Mouse (Mus musculus) embryonic facial prominence, embryonic 13.5 days (tissue): Measurements from ENCODE around the gene Uncx. TPM values are rescaled to one million over a fixed set of nuclear protein-coding genes. Genes with fewer than 3 reads are reported as not detected.

ENCODE experiments used
- ATAC-seq: fragments of 200-750 bp; cut with Nextera tagmentation; 2 replicates; pipeline ENCODE4 v1.8.0; 2017; ENCODE audit warnings: low read depth; ENCODE audit not compliant: insufficient number of reproducible peaks, insufficient read depth, low FRiP score, low TSS enrichment
- H3K27ac ChIP-seq: fragments of 300-500 bp; sonication (generic); 2 replicates; pipeline ENCODE4 v1.5.1; 2015; ENCODE audit warnings: moderate library complexity, mild to moderate bottlenecking, inconsistent platforms
- H3K27me3 ChIP-seq: fragments of 300-500 bp; sonication (generic); 2 replicates; pipeline ENCODE4 v1.6.1; 2015; ENCODE audit warnings: mild to moderate bottlenecking, inconsistent platforms
- H3K36me3 ChIP-seq: fragments of 300-500 bp; sonication (generic); 2 replicates; pipeline ENCODE4 v1.6.1; 2015; ENCODE audit warnings: mild to moderate bottlenecking, inconsistent platforms
- H3K4me1 ChIP-seq: fragments of 300-500 bp; sonication (generic); 2 replicates; pipeline ENCODE4 v1.6.1; 2015; ENCODE audit warnings: inconsistent platforms
- H3K4me2 ChIP-seq: fragments of 300-500 bp; sonication (generic); 2 replicates; pipeline ENCODE4 v1.6.1; 2015; ENCODE audit warnings: moderate library complexity, mild to moderate bottlenecking, inconsistent platforms
- H3K4me3 ChIP-seq: fragments of 300-500 bp; sonication (generic); 2 replicates; pipeline ENCODE4 v1.5.1; 2015; ENCODE audit warnings: mild to moderate bottlenecking, inconsistent platforms
- H3K9ac ChIP-seq: fragments of 300-500 bp; sonication (generic); 2 replicates; pipeline ENCODE4 v1.6.1; 2015; ENCODE audit warnings: mild to moderate bottlenecking, inconsistent platforms
- H3K9me3 ChIP-seq: fragments of 300-500 bp; sonication (generic); 2 replicates; pipeline ENCODE4 v1.6.1; 2016; ENCODE audit warnings: inconsistent platforms
- WGBS: fragments of 180-500 bp; shearing (Covaris S2); methylation state at CpG from one replicate; pipeline ENCODE4 v1.1.7; 2015; ENCODE audit warnings: mixed read lengths; 5-methylcytosine and 5-hydroxymethylcytosine counted together
- polyA plus RNA-seq: library from polyadenylated mRNA; unstranded; fragments of >200 nt; fragmentation: Nextera tagmentation; extraction: Ambion mirVana; gene quantifications from 2 replicates; pipeline ENCODE4 v1.2.1, GENCODE M21; 2015

The Uncx gene
- polyA plus RNA-seq, 1 experiment from 2014 or later = 2.3 TPM

DNA sequence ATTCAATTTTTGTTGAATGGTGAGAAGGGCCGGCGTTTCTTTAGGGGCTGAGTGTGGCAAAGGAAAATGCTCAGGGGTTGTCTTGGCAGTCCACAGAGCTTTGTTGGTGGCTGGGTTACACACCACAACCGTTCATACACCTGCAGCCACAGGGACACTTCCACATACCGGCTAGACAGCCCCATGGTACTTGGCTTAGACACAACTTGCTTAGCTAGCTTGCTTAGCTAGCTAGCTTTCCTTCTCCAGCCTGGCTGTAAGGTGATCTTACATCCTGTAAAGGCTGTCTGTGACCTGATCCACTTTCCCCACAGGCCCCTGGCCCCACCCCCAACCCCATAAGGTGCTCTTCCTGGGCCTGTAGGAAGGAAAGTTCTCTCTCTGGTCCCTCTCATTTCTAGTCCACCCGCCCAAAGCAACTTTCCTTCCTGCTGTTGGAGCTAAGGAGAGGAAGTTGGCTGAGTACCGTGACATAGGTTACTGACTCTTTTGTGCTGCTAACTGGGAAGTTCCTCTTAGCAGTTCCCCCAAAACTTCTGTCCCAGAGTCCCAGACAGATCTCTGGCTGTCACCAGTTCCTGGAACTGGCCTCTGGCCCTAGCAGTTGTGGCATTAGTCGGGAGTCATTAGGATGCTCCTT lies 12.3 kb downstream of the Uncx start:
- WGBS = 3% methylated on average over 7 of the region's 7 CpGs
- Histone ChIP-seq H3K27me3 (peaks cover 100% of the 10 kb centered on the region), H3K4me3 (no peak overlapping the region), H3K4me2 (no peak overlapping the region), H3K9me3 (no peaks in the 10 kb centered on the region), H3K4me1 (peaks cover 12% of the 10 kb centered on the region), H3K27ac (no peak overlapping the region), H3K36me3 (no peaks in the 10 kb centered on the region), H3K9ac (no peak overlapping the region)
- no peak for ATAC-seq

DNA sequence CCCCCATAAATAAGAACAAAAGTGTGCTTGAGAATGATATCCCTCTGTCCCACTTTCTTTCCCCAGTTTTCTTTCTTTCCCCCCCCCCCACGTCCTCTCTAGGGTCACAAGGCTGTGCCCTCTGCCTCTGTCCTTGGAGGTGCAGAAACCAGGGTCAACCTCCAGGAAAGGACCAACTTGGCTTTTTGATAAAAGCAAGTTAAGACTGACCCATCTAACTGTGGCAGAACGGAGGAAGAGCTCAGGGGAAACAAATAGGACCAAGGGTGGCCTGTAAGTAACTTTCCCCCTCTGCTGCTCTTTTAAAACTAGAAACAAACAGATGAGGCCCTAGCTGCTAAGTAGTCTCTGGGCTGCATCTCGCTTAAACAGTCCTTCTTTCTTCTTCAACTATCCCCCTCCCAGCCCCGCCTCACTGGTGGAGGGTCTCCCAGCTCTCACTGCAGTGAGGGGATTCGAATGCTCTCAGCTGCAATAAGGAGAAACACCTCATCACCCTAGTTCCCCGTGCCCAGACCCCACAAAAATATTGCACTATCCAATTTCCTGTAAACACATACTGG lies 12.9 kb downstream of the Uncx start:
- Histone ChIP-seq H3K4me2 (no peak overlapping the region), H3K27ac (no peak overlapping the region), H3K9ac (no peak overlapping the region), H3K9me3 (no peaks in the 10 kb centered on the region), H3K4me3 (no peak overlapping the region), H3K27me3 (peaks cover 100% of the 10 kb centered on the region), H3K36me3 (no peaks in the 10 kb centered on the region), H3K4me1 (peaks cover 12% of the 10 kb centered on the region)
- no peak for ATAC-seq
- 3% methylated on average over 6 of the region's 6 CpGs for WGBS

DNA sequence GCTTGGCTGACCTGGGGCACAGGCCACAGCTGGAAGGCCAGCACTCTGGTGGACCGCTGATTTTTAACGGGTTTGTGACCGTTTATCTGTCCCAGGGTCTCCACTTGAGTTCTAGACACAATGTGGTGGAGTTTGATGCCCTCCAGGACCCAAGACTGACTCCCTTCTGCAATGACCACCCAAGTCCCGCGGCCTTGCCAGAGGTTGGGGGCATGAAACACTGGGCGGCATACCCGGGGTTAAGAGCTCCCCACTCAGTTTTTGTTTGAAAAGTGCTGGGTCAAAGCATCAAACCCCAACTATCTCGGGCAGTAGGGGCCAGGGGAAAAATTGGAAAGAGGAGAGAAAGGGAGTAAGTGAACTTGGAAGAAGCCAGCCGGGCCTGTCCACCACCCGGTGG lies 13.8 kb downstream of the Uncx start:
- 0 out of 2 replicates have a peak overlapping the region, but pooled peaks have one; percentile 4 for H3K4me3 ChIP-seq
- H3K27ac ChIP-seq = no peak overlapping the region
- H3K4me1 ChIP-seq = peaks cover 12% of the 10 kb centered on the region
- peaks cover 100% of the 10 kb centered on the region for H3K27me3 ChIP-seq
- WGBS = 2% methylated on average over 10 of the region's 10 CpGs
- no peaks in the 10 kb centered on the region for H3K36me3 ChIP-seq
- no peak overlapping the region for H3K4me2 ChIP-seq
- no peaks in the 10 kb centered on the region for H3K9me3 ChIP-seq
- no peak overlapping the region for H3K9ac ChIP-seq
- no peak for ATAC-seq

DNA sequence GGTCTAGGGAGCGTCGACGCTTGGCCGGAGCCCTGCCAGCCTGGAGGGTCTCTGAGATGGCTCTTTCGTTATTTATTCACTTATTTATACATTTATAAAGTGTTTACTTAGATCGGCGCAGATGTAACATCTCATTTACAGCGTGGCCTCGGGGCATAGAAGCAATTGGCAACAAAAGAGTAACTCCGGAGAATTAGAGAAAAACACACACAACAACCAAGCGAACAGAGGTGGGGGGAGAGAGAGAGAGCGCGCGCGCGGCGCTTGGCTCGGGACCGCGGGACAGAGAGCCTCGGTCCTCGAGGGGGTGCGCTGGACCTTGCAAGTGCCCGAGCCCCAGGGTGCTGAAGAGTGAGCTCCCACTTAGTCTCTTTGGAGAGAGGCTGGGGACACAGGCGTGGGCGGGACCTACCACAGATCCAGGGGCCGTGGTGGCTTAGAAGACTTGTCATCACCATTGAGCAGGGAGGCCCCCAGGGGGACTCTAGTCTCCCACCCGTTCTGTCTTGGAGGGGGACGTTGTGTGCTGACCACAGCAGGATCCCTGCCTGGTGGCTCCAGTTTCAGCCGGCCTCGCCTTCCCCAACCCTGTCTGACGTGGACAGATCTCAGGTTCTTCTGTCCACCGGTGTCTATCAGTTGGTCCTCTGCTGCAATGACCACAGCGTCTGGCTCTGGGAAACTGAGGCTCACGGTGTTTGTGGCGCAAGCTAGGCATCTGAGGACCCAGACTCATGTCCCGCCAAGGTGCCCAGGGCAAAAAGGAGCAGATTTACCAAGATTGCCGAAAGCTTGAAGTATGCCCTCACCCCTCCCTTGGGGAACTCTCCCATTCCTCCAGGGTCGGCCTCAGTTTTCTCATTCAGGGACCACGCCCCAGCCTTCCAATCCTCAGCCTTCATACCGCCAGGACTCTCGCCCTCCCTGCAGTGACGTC lies 14.5 kb downstream of the Uncx start:
- no peak overlapping the region for H3K27ac ChIP-seq
- WGBS = under 1% methylated on average over 43 of the region's 43 CpGs

GRCm38 (mm10) chr5:139558468-139558804 lies 15.1 kb downstream of the Uncx start:
- H3K9ac ChIP-seq = no peak overlapping the region
- H3K4me2 ChIP-seq = peak overlapping the region; percentile 22; the same call in 1 of the 2 replicates
- peaks cover 12% of the 10 kb centered on the region for H3K4me1 ChIP-seq
- H3K36me3 ChIP-seq = no peaks in the 10 kb centered on the region
- no peak for ATAC-seq
- 0% methylated on average over 16 of the region's 16 CpGs for WGBS
- H3K27me3 ChIP-seq = peaks cover 100% of the 10 kb centered on the region
- H3K27ac ChIP-seq = no peak overlapping the region
- no peaks in the 10 kb centered on the region for H3K9me3 ChIP-seq
- H3K4me3 ChIP-seq = peak overlapping the region; percentile 14

More for the DNA sequence above, 14.5 kb downstream of the Uncx start:
- Histone ChIP-seq H3K4me3 (peak overlapping the region; percentile 14), H3K4me2 (peak overlapping the region; percentile 22), H3K9ac (no peak overlapping the region), H3K4me1 (peaks cover 12% of the 10 kb centered on the region), H3K9me3 (no peaks in the 10 kb centered on the region), H3K36me3 (no peaks in the 10 kb centered on the region), H3K27me3 (peaks cover 100% of the 10 kb centered on the region)
- ATAC-seq = no peak

- H3K27me3 ChIP-seq = peaks cover 100% of the 10 kb centered on the region
- 1% methylated on average over 12 of the region's 12 CpGs for WGBS
- H3K36me3 ChIP-seq = no peaks in the 10 kb centered on the region
- H3K4me1 ChIP-seq = peaks cover 12% of the 10 kb centered on the region
- no peak overlapping the region for H3K4me2 ChIP-seq
- H3K9ac ChIP-seq = no peak overlapping the region
- no peak overlapping the region for H3K27ac ChIP-seq
- no peak for ATAC-seq
- no peak overlapping the region for H3K4me3 ChIP-seq
- H3K9me3 ChIP-seq = no peaks in the 10 kb centered on the region
Measured at GRCm38 (mm10) chr5:139558917-139559660, 15.8 kb downstream of the Uncx start.

DNA sequence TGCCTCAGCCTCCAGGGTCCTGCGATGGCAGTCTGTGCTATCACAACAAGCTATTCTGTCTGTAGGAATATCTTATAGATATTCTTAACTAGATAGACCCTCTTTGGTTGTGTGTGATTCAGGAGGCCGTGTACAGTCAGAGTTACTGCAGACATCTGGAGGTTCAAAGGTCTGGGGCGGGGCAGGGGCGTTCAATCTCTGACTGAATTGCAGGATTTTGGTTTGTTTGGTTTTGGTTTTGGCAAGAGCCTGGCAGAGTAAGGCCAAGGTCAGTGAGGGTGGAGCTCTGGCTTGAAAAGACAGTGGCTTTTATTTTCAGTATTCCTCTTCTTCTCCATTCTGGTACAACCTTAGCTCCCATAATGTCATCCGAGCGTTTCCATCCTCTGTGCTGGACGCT lies 16.5 kb downstream of the Uncx start:
- H3K4me1 ChIP-seq = peaks cover 12% of the 10 kb centered on the region
- no peak overlapping the region for H3K4me2 ChIP-seq
- H3K27ac ChIP-seq = no peak overlapping the region
- H3K4me3 ChIP-seq = no peak overlapping the region
- no peak for ATAC-seq
- no peaks in the 10 kb centered on the region for H3K36me3 ChIP-seq
- no peaks in the 10 kb centered on the region for H3K9me3 ChIP-seq
- WGBS = 41% methylated on average over 7 of the region's 7 CpGs
- peaks cover 100% of the 10 kb centered on the region for H3K27me3 ChIP-seq
- no peak overlapping the region for H3K9ac ChIP-seq

GRCm38 (mm10) chr5:139561363-139562001 lies 18.2 kb downstream of the Uncx start:
- no peak overlapping the region for H3K4me3 ChIP-seq
- H3K27ac ChIP-seq = no peak overlapping the region
- no peak overlapping the region for H3K4me2 ChIP-seq
- no peaks in the 10 kb centered on the region for H3K9me3 ChIP-seq
- ATAC-seq = no peak
- peaks cover 12% of the 10 kb centered on the region for H3K4me1 ChIP-seq
- H3K36me3 ChIP-seq = no peaks in the 10 kb centered on the region
- 65% methylated on average over 4 of the region's 4 CpGs for WGBS
- H3K9ac ChIP-seq = no peak overlapping the region
- peaks cover 99% of the 10 kb centered on the region for H3K27me3 ChIP-seq

GRCm38 (mm10) chr5:139564663-139565062 lies 21.4 kb downstream of the Uncx start:
- H3K4me3 ChIP-seq = no peak overlapping the region
- H3K9me3 ChIP-seq = no peaks in the 10 kb centered on the region
- no peaks in the 10 kb centered on the region for H3K4me1 ChIP-seq
- H3K9ac ChIP-seq = no peak overlapping the region
- H3K27me3 ChIP-seq = peaks cover 87% of the 10 kb centered on the region
- 47% methylated on average over 2 of the region's 2 CpGs for WGBS
- H3K4me2 ChIP-seq = no peak overlapping the region
- no peak overlapping the region for H3K27ac ChIP-seq
- ATAC-seq = no peak
- no peaks in the 10 kb centered on the region for H3K36me3 ChIP-seq

DNA sequence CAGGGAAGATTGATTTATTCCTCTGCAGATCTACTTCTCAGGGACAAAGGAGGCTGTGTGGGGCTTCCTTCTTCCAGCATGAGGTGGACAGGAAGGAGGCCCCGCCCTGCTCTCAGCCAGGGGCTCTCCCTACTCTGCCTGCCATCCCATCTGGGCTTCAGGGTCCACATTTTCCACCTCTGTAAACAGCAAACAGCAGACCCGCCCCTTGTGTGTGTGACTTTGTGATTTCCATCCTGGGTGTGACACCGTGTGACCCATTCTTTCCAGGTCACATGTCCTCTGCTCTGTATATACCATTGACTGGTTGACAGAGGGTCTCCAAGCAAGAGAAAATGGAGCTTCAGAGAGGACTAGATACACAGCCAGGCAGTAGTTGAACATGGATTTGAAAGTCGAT lies 22.2 kb downstream of the Uncx start:
- Histone ChIP-seq H3K4me2 (no peak overlapping the region), H3K27ac (no peak overlapping the region), H3K9ac (no peak overlapping the region), H3K4me3 (no peak overlapping the region), H3K36me3 (no peaks in the 10 kb centered on the region), H3K4me1 (no peaks in the 10 kb centered on the region), H3K27me3 (peaks cover 85% of the 10 kb centered on the region), H3K9me3 (no peaks in the 10 kb centered on the region)
- ATAC-seq = no peak
- WGBS = 58% methylated on average over 4 of the region's 4 CpGs
